Mouse (Mus musculus) kidney, adult 18-20 months (tissue): ENCODE results near the gene Zfp444.
A peak's percentile ranks its signal among the peaks of the same experiment; 100 is the strongest.
"Not testable (repeated sequence)": the region's sequence is repeated elsewhere in the genome, so short reads cannot be mapped to it uniquely, and the experiment has no call there.

Experiments used
- DNase-seq: peaks from one replicate; pipeline ENCODE4 v3.0.0; 2021

The Zfp444 gene

GRCm38 (mm10) chr7:6162172-6162571 is 9.9 kb upstream of the Zfp444 start:
- no peak for DNase-seq

- no peak for DNase-seq
Observed at GRCm38 (mm10) chr7:6164671-6165070, 7.4 kb upstream of the Zfp444 start.

- DNase-seq, result peak; percentile 82
Observed at GRCm38 (mm10) chr7:6169403-6169802, 2.6 kb upstream of the Zfp444 start.

- no peak for DNase-seq
Observed at GRCm38 (mm10) chr7:6170391-6170790, 1.6 kb upstream of the Zfp444 start.

GRCm38 (mm10) chr7:6170871-6171270 is 1.2 kb upstream of the Zfp444 start:
- DNase-seq, result no peak

- DNase-seq, result peak; percentile 82
Observed at GRCm38 (mm10) chr7:6171444-6172005, 501 bp upstream of the Zfp444 start.

GRCm38 (mm10) chr7:6172674-6173244 is 733 bp downstream of the Zfp444 start:
- DNase-seq, result no peak

- DNase-seq, result peak; percentile 59
Observed at GRCm38 (mm10) chr7:6173872-6174271, 1.8 kb downstream of the Zfp444 start.

- peak; percentile 48 for DNase-seq
Observed at GRCm38 (mm10) chr7:6174365-6174987, 2.5 kb downstream of the Zfp444 start.

- peak; percentile 3 for DNase-seq
Observed at GRCm38 (mm10) chr7:6179013-6179412, 7.0 kb downstream of the Zfp444 start.

GRCm38 (mm10) chr7:6182882-6183281 is 10.9 kb downstream of the Zfp444 start:
- no peak for DNase-seq

- DNase-seq, result peak; percentile 70
Observed at GRCm38 (mm10) chr7:6183802-6184201, 11.8 kb downstream of the Zfp444 start.

GRCm38 (mm10) chr7:6184521-6184920 is 12.5 kb downstream of the Zfp444 start:
- DNase-seq, result peak; percentile 71

- no peak for DNase-seq
Observed at GRCm38 (mm10) chr7:6185391-6185790, 13.4 kb downstream of the Zfp444 start.

- DNase-seq, result no peak
Observed at GRCm38 (mm10) chr7:6186176-6186575, 14.2 kb downstream of the Zfp444 start.

- no peak for DNase-seq
Observed at GRCm38 (mm10) chr7:6186756-6187155, 14.7 kb downstream of the Zfp444 start.

- peak; percentile 48 for DNase-seq
Observed at GRCm38 (mm10) chr7:6189542-6189941, 17.5 kb downstream of the Zfp444 start.

- DNase-seq, result peak; percentile 86
Observed at GRCm38 (mm10) chr7:6191376-6191775, 19.4 kb downstream of the Zfp444 start.

- DNase-seq, result peak; percentile 55
Observed at GRCm38 (mm10) chr7:6194129-6194528, 22.1 kb downstream of the Zfp444 start.

GRCm38 (mm10) chr7:6195777-6196176 is 23.8 kb downstream of the Zfp444 start:
- DNase-seq, result no peak

GRCm38 (mm10) chr7:6196790-6197189 is 24.8 kb downstream of the Zfp444 start, which contains the start of gene Galp:
Galp (plus strand) TSS chr7:6197090.
- no peak for DNase-seq

GRCm38 (mm10) chr7:6204200-6204599 is 32.2 kb downstream of the Zfp444 start:
- no peak for DNase-seq

- peak; percentile 65 for DNase-seq
Observed at GRCm38 (mm10) chr7:6213144-6213543, 41.1 kb downstream of the Zfp444 start.

GRCm38 (mm10) chr7:6214691-6215090 is 42.7 kb downstream of the Zfp444 start:
- not testable (repeated sequence) for DNase-seq
